Mouse (Mus musculus): ENCODE results near the gene Scnn1g. TPM values are rescaled to one million over a fixed set of nuclear protein-coding genes. Genes with fewer than 3 reads are reported as not detected.

Gene Scnn1g
- not detected for total RNA-seq (2023)

DNA sequence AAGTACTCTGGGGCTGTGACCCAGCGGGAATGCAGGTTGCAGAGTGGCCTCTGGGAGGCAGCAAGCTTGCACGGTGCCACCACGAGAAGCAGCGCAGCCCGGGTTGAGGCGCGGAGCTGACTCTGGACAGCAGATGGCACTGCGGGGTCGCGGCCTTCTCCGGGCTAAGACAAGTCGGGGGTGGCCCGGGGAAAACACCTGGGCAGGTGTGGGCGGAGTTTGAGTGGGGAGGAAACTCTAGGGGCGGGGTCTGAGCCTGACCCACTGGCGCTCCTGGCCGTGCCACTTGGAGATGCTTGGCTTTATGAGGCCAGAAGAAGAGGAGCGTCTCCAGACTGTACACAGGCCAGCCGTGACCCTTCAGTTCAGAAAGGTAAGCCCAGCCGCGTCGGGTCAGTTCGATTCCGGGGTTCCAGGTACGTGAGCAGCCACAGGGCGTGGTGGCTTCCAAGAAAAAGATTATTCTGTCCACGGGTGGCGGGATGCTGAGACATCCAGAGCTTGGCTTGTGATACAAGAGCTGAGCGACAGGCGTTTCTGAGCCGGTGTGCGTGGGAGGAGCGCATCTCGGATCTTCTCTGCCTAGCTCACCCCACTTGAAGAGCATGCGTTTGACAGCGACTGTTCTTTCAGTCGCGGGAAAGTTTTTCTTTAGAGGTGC is at the start of gene Scnn1g:
Gene Scnn1g, plus strand, starts transcription at position 309 of the 661 bp plus-strand sequence.

DNA sequence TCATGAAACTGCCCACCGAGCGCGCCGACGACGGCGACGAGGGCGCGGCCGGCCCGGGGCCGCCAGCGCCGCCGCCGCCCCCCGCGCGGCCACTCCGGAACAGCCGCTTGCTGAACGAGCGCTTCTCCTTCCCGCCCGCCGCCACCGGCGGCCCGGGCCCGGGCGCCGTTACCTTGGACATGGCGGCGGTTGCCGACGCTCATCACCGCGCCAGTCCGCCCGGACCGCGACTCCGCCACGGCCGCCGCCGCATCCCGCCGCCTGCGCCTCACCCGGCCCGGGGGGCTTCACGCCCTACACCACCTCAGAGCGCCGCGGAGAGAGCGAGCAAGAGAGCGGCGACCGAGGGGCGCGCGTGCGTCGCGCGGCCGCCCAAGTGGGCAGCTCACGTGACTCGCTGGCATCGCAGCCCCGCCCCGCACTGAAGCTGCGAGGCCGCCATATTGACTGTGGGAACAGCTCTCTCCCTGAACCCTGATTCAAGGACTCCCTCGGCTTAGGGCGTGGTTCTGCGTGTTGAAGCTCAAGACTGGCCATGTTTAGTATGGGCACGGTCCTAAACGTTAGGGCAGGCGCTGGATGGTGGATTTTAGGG is 27.1 kb upstream of the Scnn1g start, which contains the start of gene Usp31:
Gene Usp31, minus strand, starts transcription at position 181 of the 595 bp plus-strand sequence.

Other genes starting within 250 kb of the Scnn1g start
- gene Usp31, start 27.2 kb upstream of the Scnn1g start, total RNA-seq (2023) = 12.1 TPM
- not detected for gene Scnn1b, start 130.6 kb downstream of the Scnn1g start, total RNA-seq (2023)
- 12.2 TPM for gene Cog7, start 247.2 kb downstream of the Scnn1g start, total RNA-seq (2023)